Mouse (Mus musculus) frontal cortex, postnatal 25 days (tissue): ENCODE data around the gene Gabpb1.
"Not testable (repeated sequence)": the region's sequence is repeated elsewhere in the genome, so short reads cannot be mapped to it uniquely, and the experiment has no call there.

Source experiments
- DNase-seq, 2 experiments: peaks; one replicate each; pipeline ENCODE4 v3.0.0; 2022; ENCODE audit warnings: low spot score in 2 of 2

Gene Gabpb1

DNA sequence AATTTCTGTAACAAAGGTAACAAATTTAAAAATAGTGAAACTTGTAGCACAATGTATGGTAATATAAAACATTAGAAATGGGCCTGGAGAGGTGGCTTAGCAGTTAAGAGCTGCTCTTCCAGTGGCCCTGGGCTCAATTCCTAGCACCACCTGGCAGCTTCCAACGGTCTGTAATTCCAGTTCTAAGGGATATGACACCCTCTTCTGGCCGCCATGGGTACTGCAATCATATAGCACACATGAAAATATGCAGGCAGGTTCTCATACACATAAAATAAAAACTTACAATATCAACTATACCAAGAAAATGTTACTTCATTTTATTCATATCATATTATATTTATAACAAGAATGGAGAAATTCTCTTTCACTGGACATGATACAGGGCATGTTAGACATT, 35.8 kb downstream of the Gabpb1 start:
- DNase-seq = no peak

DNA sequence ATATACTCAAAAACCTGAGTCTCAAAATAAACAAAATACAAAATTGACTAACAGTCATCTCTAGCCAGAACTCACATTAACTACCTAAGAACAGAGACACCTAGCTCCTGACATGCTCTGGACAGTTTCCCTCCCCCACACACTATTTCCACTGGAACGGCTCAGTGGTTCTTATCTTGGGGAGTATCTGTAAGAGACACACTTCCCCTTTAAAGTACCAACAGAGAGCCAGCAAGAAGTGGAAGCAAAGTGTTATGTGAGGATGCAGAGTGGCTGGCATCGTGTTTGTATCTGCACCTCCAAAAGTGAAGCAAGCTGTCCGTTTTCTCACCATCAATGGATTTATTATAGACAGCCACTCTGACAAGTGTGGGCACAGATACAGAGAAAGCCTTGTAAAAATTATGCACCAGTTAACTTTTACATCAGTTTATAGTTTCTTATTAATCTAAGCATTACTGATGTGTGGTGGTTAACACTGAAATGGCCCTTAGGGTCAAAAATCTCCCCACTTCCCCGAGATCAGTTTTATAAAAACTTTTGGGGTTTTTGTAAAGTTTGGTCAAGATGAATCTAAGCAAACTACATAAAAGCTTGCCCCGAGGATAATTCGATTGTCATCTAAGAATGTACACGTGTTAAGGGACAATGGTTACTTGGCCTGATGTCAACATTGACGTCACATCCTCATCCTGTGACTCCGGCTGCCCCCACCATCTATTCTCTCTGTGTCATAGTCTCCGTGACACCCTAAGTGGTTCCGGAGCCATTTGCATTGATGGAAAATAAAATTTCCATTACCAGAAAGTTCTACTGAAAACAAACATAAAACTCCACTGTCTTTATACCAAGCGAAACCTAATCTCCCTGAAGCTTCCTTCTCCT, 40.0 kb downstream of the Gabpb1 start:
- no peak for DNase-seq

DNA sequence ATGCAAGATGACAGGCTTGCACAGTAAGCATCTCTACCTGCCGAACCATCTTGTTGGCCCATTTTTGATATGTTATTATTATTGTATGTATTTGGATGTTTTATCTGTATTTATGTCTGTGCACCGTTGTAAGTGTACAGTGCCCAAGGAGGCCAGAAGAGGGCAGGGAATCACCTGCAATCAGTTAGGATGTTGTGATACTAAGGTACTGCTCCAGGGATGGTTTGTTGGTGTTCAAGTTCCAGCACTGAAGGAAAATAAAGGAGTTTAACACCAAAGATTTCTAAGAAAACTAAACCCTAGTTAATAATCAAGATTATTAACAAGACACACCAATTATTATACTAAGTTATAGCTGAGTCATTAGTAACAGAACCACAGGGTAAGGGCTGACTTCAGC, 43.0 kb downstream of the Gabpb1 start:
- no peak for DNase-seq

DNA sequence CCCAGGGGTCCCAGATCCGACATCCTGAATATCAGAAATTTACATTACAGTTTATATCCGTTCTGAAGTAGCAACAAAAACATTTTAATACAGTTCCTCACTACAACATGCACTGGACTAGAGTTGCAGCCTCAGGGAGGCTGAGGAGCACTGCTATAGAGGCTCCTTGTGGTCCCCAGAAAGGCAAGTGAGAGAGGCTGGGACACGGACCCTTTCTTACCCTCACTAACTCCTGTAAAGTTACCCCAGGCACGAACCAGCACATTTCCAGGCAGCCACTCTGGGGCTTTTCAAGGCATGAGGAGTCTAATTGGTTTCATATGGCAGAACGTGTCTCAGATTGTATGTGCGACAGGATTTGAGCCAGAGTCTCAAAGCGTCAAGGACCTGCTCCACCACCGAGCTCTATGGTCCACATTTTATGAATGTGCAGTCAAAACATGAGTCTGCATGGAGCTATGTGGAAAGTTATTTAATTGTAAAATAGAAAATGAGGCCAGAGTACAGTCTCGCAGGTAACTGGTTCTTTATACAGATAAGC, 47.6 kb downstream of the Gabpb1 start:
- DNase-seq = no peak

DNA sequence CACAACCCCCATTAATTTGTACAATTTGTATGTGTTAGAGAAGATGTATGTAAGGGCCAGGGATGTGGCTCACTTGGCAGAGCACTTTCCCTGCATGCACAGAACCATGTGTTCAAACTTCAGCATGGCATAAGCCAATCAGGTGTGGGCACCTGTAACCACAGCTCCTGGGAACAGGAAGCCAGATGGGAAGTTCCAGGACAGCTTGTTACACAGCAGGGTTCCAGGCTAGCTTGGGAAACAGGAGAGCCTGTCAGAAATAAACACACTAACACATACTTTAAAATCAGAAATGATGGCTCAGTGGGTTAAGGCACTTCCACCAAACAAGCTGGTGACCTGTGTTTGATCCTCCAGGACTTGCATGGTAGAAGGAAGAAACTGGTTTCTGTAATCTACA, 53.0 kb downstream of the Gabpb1 start:
- DNase-seq = no peak

DNA sequence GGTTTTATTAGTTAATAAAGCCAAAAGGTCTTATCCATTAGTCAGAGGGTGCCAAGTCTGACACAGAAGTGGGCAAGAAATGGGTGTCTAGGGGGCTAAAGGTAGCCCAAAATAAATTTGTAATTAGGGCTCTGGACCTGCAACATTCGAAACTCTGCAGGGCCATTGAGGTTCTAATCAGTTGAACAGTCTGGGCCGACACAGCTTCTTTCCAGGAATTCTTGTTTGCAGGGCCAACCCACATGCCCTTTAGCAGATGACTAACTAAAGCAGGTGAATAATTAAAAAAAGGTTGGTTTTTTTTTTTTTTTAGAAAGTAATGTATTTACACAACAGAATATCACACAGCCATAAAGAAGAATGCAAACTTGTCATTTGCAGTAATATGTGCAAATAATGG, 53.7 kb downstream of the Gabpb1 start:
- no peak for DNase-seq

DNA sequence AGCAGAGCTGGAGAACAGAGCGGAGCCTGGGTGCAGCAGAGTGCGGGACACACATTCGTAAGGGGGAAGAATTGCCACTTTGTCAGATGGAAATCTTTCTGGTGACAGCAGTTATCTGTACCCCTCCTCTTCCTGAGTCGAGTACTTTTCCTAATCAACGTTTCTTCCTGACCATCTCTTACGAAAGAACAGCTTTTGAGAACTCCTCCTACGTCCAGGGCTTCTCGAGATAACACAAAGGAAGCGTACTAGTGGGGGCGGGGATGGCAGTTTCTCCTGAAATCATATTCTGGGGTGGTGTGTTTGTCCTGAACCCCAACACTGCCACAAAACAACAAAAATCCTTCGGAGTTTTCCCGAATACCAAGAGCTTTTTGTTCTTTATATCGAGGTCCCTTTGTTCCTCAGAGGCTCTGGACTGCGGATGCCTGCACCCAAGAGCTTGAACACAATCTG, 56.9 kb downstream of the Gabpb1 start, which contains the start of gene Hdc:
Hdc (minus strand) TSS at position 51 of the 456 bp plus-strand sequence.
- no peak for DNase-seq

DNA sequence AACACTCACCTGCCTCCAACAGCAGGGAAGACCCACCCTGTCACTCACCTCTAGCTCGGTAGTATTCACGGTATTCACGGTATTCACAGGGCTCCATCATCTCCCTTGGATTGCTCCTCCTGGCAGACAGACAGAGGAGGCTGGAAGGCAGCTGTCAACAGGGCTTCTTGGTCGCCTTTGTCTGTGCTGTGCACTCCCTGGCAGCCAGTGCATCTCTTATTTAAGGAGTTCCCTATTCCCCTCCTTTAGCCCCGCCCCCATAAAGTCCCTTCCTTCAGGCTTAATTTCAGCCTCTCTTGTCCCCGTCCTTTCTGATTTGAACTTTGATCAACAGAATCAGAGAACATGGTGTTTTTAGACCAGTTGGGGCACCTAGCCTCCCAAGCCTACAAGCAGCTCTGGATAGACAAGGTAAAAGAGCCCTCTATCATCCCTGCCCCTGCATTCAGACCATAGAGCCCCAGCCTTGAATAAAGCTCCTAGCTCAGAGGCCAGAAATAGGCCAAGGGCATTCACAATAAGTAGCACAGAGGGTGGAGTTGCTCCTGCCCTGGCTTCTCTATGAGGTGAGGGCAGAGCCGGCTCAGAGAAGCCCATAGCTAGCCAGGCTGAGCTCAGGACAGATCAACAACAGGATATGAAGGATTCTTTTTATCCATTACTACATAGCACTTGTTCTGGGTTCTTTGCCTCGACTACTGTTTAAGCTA, 57.5 kb downstream of the Gabpb1 start:
- no peak for DNase-seq

DNA sequence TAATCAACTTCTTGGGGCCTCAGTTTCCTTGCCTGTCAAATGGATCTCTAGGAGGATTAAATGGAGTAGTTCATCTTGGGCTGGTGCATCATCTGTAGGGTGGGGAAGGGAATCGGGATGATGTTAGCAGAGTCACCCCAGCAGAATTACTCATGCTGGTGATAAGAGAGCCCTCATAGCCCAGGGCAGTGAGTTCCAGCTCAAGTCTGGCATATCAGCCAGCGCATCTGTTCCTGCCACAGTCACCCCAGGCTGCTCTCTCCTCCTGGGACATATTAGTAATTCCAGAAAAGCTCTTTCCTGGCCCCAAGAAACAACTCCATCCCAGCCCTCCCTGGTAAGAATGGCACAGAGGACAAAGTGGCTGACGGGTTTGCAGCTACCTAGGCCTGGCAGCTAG, 60.8 kb downstream of the Gabpb1 start:
- DNase-seq = no peak

DNA sequence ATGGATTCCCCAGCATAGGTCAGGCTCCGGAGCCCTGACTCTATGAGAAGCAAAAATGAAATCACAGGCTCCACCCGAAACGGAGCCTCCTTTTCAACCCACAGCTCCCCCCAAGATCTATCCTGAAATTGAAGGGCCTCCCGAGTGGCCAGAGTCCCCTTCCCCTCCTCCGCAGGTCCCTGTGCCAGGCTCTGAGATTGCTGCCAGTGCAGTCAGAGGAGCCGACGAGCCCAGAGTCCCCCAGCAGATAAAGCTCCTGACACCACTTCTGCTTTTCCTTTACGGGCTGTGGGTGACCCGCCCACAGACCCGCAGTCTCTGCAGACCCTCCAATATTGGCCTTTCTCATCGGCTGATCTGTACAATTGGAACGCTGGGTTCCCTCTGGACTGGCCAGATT, 66.5 kb downstream of the Gabpb1 start:
- not testable (repeated sequence) for DNase-seq

DNA sequence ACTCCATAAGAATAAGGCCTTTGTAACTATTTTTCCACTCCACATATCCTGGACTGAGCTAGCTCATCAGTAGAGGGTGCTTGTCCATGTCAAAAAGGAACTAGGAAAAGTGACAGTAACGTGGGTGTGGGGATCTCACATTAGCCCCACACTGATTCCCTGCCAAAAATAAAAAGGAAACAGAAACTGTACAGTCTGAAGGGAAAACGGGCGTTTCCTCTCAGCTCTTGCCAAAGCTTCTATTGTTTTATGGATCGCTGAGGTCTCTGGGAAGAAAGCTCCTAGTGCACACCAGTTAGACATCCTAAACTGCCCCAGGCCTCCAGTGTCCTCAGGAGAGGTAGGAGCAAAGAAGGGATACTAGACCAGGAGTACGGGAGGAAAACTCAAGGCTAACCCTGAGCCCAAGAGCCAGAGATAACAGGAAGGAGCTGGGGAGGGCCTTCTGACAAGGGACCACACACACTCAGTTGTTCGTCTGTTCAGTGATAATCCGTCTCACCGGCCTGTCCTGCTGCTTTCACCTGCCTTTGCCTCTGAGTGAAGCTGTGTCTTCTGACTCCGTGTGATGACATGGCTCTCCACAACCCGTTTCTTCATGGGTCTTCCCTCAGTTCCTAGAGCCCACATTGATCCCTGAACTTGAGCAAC, 68.5 kb downstream of the Gabpb1 start:
- no peak for DNase-seq

DNA sequence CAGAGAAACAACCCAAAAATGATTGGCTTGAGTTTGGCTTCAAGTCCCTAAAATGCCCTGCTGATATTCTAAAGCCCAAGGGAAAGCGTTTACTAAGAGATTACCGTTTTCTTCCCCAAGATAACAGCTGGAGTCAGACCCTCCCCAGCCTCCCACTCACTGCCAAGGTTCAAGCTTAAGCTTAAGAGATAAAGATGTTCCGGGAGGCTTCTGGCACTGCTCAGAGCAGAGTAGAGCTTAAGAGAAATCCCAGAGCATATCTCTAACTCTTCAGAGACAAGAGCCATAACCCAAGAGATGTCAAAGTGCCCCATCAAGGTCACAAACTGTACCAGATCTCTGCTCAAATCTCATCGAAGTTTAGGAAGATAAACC, 69.5 kb downstream of the Gabpb1 start:
- DNase-seq = no peak

DNA sequence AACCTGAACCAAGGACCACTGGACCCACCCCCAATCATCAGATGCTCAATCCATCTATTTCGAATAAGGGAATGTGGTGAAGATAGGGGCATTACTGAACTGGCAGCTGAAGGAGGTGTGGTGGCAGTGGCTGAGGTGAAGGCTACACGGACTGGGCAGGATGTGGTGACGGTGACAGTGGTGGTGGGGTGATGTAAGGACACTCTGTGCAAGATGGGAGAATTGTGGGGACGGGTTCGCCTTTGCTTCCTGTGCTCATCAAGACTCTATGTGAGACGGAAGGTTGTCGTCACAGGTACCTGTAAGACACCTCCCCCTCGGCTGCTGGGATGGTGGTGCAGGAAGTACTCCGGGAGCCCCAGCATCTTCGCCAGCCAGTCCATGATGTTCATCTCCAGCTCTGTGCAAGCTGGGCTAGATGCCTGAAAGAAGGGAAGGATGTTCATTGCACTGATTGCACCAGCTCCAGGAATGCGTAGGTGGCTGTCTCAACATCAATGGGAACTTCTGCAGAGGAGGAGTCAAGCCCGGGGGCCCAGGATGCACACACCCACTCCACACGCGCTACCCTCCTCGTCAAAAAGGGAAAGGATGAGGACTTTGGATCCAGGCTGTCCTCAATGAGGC, 70.0 kb downstream of the Gabpb1 start:
- no peak for DNase-seq

DNA sequence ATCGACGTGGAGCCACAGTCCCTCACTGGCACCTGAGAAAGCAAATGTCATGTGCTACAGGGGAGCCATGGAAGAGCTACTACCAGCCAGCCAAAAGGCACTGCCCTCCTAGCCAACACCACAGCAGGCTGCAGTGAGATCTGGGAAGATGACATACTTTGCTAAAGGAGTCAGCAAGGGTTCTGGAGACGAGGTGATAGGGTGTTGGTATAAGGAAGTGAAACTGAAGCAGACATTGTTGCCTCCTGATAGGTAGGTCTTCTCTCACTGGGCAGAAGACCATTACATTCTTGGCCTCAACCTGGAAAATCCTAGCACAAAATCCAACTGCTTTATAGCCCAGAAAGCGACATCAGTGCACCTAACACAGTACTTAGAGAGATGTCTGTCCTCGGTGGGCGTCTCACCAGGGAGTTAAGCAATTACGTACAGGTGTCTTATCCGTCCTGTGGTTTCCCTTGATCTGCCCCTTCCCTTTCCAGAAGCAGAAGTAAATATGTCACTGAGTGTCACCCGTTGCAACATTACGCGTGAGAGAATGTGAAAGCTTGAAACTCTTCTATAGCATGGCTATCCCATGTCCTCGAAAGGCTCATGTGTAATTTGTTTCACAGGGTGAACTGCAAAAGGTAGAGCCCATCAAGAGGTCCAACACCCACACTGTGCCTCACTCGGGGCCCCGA, 74.1 kb downstream of the Gabpb1 start:
- DNase-seq = no peak

DNA sequence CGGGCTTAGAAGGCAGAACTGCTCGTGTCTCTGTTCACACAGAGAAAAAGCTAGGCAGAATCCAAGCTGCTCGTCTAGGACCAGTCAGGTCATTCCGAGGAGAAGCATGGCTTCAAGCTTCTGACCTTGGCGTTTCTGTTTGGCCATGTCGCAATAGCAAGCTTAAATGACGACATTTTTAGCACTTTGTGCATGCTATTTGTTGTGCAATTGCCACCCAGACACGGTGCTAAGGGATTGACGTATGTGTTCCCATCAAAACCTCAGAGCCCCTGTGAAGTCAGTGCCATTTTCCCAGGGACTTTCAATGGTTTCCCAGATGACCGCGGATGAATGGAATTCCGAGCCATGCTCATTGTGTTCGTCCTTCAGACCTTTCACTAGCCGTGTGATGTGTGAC, 75.6 kb downstream of the Gabpb1 start:
- no peak for DNase-seq

DNA sequence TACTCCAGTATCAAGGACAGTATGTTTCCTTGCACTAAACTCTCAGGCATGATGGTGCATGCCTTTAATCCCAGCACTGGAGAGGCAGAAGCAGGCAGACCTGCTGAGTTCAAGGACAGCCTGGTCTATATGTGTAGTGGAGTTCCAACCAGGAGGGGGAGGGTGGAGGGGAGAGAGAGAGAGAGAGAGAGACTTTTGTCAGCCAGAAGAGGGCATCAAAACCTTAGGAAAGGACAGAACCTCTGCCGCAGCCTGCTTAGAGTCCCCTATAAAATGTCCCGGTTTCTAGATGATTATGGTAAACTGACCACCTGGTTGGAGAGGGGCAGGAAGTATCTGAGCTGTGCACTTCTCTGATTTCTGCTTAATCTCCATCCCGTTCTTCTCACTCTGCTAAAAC, 77.1 kb downstream of the Gabpb1 start:
- no peak for DNase-seq

DNA sequence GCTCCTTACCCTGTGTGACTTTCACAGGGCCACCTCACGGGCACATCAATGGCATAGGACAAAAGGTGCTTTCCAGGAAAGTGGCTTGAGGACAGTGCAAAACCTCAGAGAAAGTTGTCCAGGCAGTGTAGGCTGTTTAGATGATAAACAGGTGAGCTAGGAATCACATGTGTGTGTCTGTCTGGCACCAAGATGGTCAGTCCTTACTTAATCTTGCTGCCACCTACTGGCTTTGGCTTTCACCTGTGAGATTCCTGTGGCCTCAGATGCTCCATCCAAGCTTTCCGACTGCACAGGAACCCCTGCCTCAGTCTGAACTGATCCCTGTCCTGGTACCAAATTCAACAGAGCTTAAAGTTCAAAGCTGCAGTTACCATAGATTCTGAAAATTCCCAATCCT, 77.8 kb downstream of the Gabpb1 start:
- no peak for DNase-seq

DNA sequence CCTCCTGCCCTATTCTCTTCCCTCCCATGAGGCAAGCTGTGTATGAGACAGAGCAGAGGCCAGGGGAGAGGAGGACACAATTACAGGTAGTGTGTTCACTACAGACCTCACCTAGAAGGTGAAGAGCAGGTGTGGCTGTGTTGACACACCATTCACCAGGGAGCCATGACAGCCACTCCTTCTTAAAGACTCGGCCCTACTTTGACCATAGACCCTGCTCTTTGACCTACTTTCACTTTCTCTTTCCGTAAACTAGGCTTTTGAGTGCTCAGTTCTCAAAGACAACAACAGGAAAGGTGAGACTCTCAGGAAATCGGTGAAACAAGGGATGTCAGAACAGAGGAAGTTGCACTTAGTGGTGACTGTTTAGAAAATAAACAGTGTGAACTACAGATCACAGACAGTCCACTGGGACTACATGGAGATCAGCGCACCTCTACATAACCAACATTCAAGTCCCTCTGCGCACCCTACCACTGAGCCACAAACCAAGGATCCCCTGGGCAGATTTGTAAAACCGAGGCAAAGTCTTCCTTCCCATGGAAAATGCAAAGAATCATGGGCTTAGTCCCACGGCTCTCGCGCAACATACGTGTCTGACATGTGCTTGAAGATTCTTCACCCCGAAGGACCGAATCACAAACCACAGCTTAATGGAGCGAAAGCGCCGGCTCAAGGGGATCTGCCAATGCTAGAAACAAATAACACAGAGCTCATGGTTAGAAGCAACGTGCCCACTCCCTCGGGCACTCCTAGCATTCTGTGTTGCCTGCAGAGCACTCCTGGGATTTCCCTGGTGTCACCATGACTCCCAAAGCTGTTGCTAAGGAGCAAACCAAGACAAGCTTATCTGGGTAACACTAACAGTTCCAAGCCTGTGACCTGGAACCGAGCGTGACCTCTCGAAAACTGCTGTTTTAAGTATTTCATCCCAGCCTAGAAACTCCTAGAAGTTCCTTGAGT, 78.6 kb downstream of the Gabpb1 start:
- no peak for DNase-seq

DNA sequence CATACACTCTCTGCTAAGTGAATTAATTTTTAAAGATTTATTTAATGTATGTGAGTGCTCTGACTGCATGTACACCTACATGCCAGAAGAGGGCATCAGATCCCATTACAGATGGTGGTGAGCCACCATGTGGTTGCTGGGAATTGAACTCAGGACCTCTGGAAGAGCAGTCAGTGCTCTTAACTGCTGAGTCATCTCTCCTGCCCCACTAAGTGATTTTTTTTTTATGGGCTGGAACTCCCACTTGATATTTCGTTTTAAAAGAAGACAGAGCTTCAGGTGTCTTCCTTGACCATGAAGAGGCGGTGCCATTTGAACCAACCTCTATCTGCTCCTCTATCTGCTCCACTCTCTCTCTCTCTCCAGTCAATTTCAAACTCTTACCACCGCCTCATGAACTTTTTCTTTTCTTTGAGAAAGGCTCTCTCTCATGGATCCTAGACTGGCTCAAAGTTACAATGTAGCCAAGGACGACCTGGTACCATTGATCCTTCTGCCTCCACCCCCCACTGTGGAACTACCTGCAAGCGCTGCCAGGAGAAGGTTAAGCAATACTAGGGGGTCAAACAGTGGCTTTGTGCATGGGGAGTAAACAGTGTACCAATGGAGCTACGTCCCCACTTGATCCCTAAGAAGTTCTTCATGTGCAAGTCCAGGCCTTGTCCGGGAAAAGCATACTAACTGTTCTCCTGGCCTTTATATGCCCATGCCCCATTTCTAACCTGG, 79.6 kb downstream of the Gabpb1 start:
- no peak for DNase-seq
